Mouse (Mus musculus) hindbrain, embryonic 14.5 days (tissue): ENCODE results near the gene Rnase10. TPM values are rescaled to one million over a fixed set of nuclear protein-coding genes. Genes with fewer than 3 reads are reported as not detected.

Experiments
- ATAC-seq: fragments of 200-750 bp; cut with Nextera tagmentation; 2 replicates; pipeline ENCODE4 v1.8.0; 2017; ENCODE audit warnings: moderate number of reproducible peaks, mild to moderate bottlenecking, moderate TSS enrichment, moderate library complexity; ENCODE audit not compliant: low FRiP score
- DNase-seq: peaks from one replicate; pipeline ENCODE4 v3.0.0-alpha.2; 2015; ENCODE audit warnings: low spot score
- H3K27ac ChIP-seq: fragments of 300-500 bp; sonication (generic); 2 replicates; pipeline ENCODE4 v1.5.1; 2014; ENCODE audit warnings: mild to moderate bottlenecking, moderate library complexity
- H3K27me3 ChIP-seq: fragments of 300-500 bp; sonication (generic); 2 replicates; pipeline ENCODE4 v1.6.1; 2014; ENCODE audit warnings: mild to moderate bottlenecking, low read length, mixed read lengths; ENCODE audit not compliant: control insufficient read depth, insufficient read depth
- H3K36me3 ChIP-seq: fragments of 300-500 bp; sonication (generic); replicated peaks from 2 replicates; pipeline ENCODE4 v1.6.1; 2014; ENCODE audit not compliant: control insufficient read depth, insufficient read depth
- H3K4me1 ChIP-seq: fragments of 300-500 bp; sonication (generic); replicated peaks from 2 replicates; pipeline ENCODE4 v1.6.1; 2014; ENCODE audit warnings: antibody characterized with exemption, low read length, mixed read lengths; ENCODE audit not compliant: control insufficient read depth, insufficient read depth
- H3K4me2 ChIP-seq: fragments of 300-500 bp; sonication (generic); replicated peaks from 2 replicates; pipeline ENCODE4 v1.6.1; 2014; ENCODE audit warnings: mild to moderate bottlenecking, moderate library complexity
- H3K4me3 ChIP-seq: fragments of 300-500 bp; sonication (generic); replicated peaks from 2 replicates; pipeline ENCODE4 v1.5.1; 2014; ENCODE audit warnings: mild to moderate bottlenecking, low read length
- H3K9ac ChIP-seq: fragments of 300-500 bp; sonication (generic); 2 replicates; pipeline ENCODE4 v1.6.1; 2014
- H3K9me3 ChIP-seq: fragments of 300-500 bp; sonication (generic); 2 replicates; pipeline ENCODE4 v1.6.1; 2016; ENCODE audit warnings: low read length; ENCODE audit not compliant: control insufficient read depth
- WGBS: fragments of 180-500 bp; shearing (Covaris S2); extraction: QIAGEN DNeasy Blood & Tissue Kit; methylation state at CpG from one replicate; pipeline ENCODE4 v1.1.7; 2014; 5-methylcytosine and 5-hydroxymethylcytosine counted together
- polyA plus RNA-seq: library from polyadenylated mRNA; unstranded; fragments of >200 nt; fragmentation: Nextera tagmentation; extraction: Ambion mirVana; gene quantifications from 2 replicates; pipeline ENCODE4 v1.2.1, GENCODE M21; 2014

The Rnase10 gene
- polyA plus RNA-seq, 1 experiment from 2014 or later = not detected

DNA sequence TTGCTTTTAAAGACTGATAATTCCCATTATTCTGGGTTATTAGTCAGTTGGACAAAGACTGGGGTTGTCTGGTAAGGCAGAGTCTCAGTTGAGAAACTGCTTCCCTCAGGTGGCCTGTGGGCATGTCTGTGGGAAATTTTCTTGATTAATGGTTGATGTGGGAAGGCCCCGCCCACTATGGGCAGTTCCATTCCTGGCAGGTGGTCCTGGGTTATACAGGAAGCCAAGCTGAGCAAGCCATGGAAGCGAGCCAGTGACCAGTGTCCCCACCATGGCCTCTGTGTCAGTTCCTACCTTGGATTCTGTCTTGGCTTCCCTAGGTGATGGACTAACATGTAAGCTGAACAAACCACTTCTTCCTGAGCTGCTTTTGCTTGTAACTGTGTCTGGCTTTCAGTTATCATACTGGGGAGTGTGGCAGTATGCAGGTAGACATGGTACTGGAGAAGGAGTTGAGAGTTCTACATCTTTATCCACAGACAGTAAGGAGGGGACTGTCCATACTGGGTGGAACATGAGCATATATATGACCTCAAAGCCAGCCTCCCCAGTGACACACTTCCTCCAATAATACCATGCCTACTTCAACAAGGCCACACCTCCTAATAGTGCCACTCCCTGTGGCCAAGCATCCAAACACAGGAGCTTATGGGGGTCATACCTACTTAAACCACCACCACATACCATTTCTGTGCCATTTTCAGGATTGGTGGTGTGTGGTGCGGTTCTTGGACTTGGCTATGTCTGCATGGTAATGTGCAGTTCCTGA, 20.0 kb downstream of the Rnase10 start:
- DNase-seq (no peak), ATAC-seq (no peak)
- WGBS = 62% methylated on average over 3 of the region's 3 CpGs
- Histone ChIP-seq H3K36me3 (no peaks in the 10 kb centered on the region), H3K27ac (no peak overlapping the region), H3K9me3 (peaks cover 4% of the 10 kb centered on the region; the same call in 1 of the 2 replicates), H3K4me2 (no peak overlapping the region), H3K27me3 (no peaks in the 10 kb centered on the region), H3K9ac (no peak overlapping the region), H3K4me1 (no peaks in the 10 kb centered on the region), H3K4me3 (no peak overlapping the region)

- Histone ChIP-seq H3K27me3 (no peaks in the 10 kb centered on the region), H3K9me3 (peaks cover 4% of the 10 kb centered on the region; the same call in 1 of the 2 replicates), H3K4me1 (no peaks in the 10 kb centered on the region), H3K4me3 (no peak overlapping the region), H3K4me2 (no peak overlapping the region), H3K9ac (no peak overlapping the region), H3K27ac (no peak overlapping the region), H3K36me3 (no peaks in the 10 kb centered on the region)
- 49% methylated on average over 1 of the region's 1 CpGs for WGBS
- DNase-seq (no peak), ATAC-seq (no peak)
Observed at GRCm38 (mm10) chr14:51035206-51035605, 27.7 kb downstream of the Rnase10 start.

DNA sequence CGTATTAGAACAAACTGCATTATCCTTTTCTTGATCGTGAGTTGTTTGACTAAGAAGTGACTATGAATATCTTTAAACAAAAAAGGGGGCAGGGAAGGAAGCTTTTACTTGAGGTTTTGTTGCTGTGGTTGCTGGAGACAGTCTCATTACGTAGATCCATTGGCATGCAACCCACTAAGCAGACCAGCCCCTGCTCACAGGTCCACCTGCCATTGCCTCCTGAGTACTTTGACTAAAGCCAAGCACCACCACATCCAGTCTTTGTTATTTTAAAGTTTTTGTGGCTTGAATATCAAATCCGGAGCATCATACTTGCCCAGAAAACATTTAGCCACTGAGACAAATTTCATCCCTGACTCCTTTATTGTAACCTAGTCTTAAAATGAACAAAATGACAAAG, 28.7 kb downstream of the Rnase10 start:
- no peaks in the 10 kb centered on the region for H3K36me3 ChIP-seq
- no peaks in the 10 kb centered on the region for H3K27me3 ChIP-seq
- no peak overlapping the region for H3K9ac ChIP-seq
- no peak overlapping the region for H3K4me3 ChIP-seq
- no peak overlapping the region for H3K4me2 ChIP-seq
- no peak for DNase-seq
- whole genome bisulfite sequencing = 84% methylated on average over 4 of the region's 4 CpGs
- no peak for ATAC-seq
- no peaks in the 10 kb centered on the region for H3K4me1 ChIP-seq
- H3K9me3 ChIP-seq = peaks cover 4% of the 10 kb centered on the region; the same call in 1 of the 2 replicates
- no peak overlapping the region for H3K27ac ChIP-seq

DNA sequence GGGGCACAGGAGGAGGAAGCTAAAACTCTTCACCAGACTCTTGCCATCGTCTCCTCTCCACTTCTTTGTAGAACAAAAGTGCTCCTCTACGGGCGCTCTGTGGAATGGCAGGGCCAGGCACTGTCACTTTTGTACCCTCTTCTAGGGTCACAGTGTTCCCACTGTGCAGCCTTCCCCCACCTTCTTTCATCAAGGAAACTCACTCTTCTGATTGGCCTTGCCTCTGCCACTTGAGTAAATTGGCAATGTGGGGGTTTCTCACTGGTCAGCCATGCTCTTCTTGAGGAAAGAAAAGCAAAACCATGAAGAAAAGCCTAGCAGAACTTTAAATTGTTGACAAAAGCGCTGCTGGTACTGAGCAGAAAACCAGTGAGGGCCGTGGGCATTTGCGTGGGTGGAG, 34.2 kb downstream of the Rnase10 start, which contains the start of gene Rnase9:
Rnase9 (minus strand) TSS at position 101 of the 400 bp plus-strand sequence.
- DNase-seq (no peak), ATAC-seq (no peak)
- Histone ChIP-seq H3K9ac (no peak within 1 kb of the TSS), H3K4me3 (no peak within 1 kb of the TSS), H3K27me3 (no peaks in the 10 kb centered on the region), H3K9me3 (no peaks in the 10 kb centered on the region), H3K36me3 (no peaks in the 10 kb centered on the region), H3K27ac (no peak within 1 kb of the TSS), H3K4me2 (no peak within 1 kb of the TSS), H3K4me1 (no peaks in the 10 kb centered on the region)
- 66% methylated on average over 6 of the region's 6 CpGs for WGBS

DNA sequence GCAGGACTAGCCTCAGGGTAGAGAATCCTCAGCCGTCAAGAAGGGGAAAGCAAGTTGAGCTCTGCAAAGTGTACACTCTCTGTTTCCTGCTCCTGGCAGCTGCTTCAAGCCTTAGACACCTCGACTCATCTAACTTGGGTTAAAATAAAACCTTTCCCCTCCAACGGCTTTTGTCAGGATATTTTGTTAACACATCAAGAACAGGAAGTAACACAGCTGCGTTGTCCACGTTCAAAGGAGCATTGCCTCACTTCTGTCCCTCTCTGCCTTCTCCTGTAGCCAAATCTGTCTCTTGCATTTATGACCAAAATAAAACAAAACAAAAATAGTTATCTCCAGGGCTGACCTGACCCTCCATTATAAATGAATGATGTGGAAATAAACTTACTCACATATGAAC, 40.3 kb downstream of the Rnase10 start:
- Histone ChIP-seq H3K4me1 (no peaks in the 10 kb centered on the region), H3K9me3 (no peaks in the 10 kb centered on the region), H3K4me3 (no peak overlapping the region), H3K27me3 (no peaks in the 10 kb centered on the region), H3K4me2 (no peak overlapping the region), H3K9ac (no peak overlapping the region), H3K36me3 (no peaks in the 10 kb centered on the region), H3K27ac (no peak overlapping the region)
- DNase-seq (no peak), ATAC-seq (no peak)
- WGBS = 82% methylated on average over 5 of the region's 5 CpGs

DNA sequence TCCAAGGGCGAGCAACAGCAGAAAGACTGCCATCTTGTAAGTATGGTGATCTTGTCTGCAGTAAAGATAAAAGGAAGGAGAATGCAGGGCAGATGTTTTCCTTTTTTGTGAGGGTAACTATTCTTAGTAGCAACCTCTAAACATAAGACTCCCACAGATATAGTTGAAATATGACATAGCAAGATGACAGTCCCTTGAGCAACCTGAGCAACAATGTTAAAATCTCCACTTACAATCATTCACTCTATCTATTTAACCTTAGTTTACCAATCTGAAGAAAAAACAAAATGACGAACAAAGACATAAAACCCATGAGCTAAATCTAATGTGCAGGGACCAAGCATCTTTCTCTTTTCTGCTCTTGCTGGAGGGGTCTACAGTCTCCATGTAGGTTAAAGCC, 42.5 kb downstream of the Rnase10 start, which contains the start of gene Rnase11:
Rnase11 (minus strand) TSS at position 101 of the 400 bp plus-strand sequence.
- ATAC-seq = no peak
- Histone ChIP-seq H3K27ac (no peak within 1 kb of the TSS), H3K9ac (no peak within 1 kb of the TSS), H3K4me1 (no peaks in the 10 kb centered on the region), H3K27me3 (no peaks in the 10 kb centered on the region), H3K36me3 (no peaks in the 10 kb centered on the region), H3K9me3 (no peaks in the 10 kb centered on the region), H3K4me2 (no peak within 1 kb of the TSS), H3K4me3 (no peak within 1 kb of the TSS)
- WGBS = 95% methylated on average over 2 of the region's 2 CpGs
- DNase-seq = no peak

GRCm38 (mm10) chr14:51051941-51052340, 44.4 kb downstream of the Rnase10 start:
- H3K4me1 ChIP-seq = no peaks in the 10 kb centered on the region
- no peaks in the 10 kb centered on the region for H3K27me3 ChIP-seq
- no peak overlapping the region for H3K4me3 ChIP-seq
- no peak overlapping the region for H3K9ac ChIP-seq
- no peak for ATAC-seq
- no peaks in the 10 kb centered on the region for H3K36me3 ChIP-seq
- H3K27ac ChIP-seq = no peak overlapping the region
- 69% methylated on average over 5 of the region's 5 CpGs for WGBS
- no peak overlapping the region for H3K4me2 ChIP-seq
- no peak for DNase-seq
- no peaks in the 10 kb centered on the region for H3K9me3 ChIP-seq

DNA sequence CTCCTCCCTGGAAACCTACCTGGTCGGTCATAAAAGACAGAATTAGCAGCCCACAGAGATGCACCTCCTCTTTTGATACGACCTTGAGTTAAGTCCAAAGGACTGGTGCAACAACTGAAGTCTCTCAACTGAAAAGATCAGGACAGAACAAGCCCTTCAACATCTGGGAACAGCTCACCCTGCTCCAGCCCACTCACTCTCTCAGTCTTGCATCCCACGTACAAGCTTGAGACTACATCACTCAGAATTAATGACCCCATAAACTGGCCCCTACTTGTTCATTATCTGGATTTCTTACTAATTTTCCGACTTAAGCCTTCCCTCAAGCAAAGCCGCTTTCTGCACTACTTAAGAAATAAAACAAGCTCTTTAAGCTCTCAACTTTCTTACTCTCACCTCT, 45.6 kb downstream of the Rnase10 start:
- H3K4me1 ChIP-seq = no peaks in the 10 kb centered on the region
- H3K4me3 ChIP-seq = no peak overlapping the region
- no peak overlapping the region for H3K27ac ChIP-seq
- no peaks in the 10 kb centered on the region for H3K9me3 ChIP-seq
- H3K27me3 ChIP-seq = no peaks in the 10 kb centered on the region
- no peak for ATAC-seq
- no peak overlapping the region for H3K9ac ChIP-seq
- DNase-seq = no peak
- no peak overlapping the region for H3K4me2 ChIP-seq
- H3K36me3 ChIP-seq = no peaks in the 10 kb centered on the region
- 76% methylated on average over 5 of the region's 5 CpGs for WGBS

GRCm38 (mm10) chr14:51054243-51055237, 47.0 kb downstream of the Rnase10 start:
- Histone ChIP-seq H3K4me2 (no peak overlapping the region), H3K9ac (no peak overlapping the region), H3K27me3 (no peaks in the 10 kb centered on the region), H3K4me3 (no peak overlapping the region), H3K9me3 (no peaks in the 10 kb centered on the region), H3K4me1 (no peaks in the 10 kb centered on the region), H3K27ac (no peak overlapping the region), H3K36me3 (no peaks in the 10 kb centered on the region)
- WGBS = 31% methylated on average over 13 of the region's 13 CpGs
- ATAC-seq = no peak
- DNase-seq = no peak
